Comparison of ENCODE assay signal across 38 mouse cellular contexts in genomic region chr4:123068646-123069045, GRCm38 (mm10). TPM values are rescaled to one million over a fixed set of nuclear protein-coding genes. Genes with fewer than 3 reads are reported as not detected.
"Had no signal": no experiment of that assay in that cellular context is flagged by ENCODE, and none has a peak within 500 bp of the region (broad histone marks: within the 10 kb centered on the region; RNA-seq: fewer than 3 reads in every experiment).

No protein-coding gene starts in this region.

- DNase-seq: left cerebral cortex, postnatal 4 days; liver; liver, embryonic 13.5 days; liver, postnatal 0 days; lung, adult 18-20 months; lung, adult 2 months; lung, embryonic 14.5 days; lung, postnatal 10 days; lung, postnatal 14 days; lung, postnatal 36 days; lung, postnatal 4 days; midbrain, embryonic 14.5 days had no signal

- H3K9me3 ChIP-seq: limb, embryonic 10.5 days; limb, embryonic 12.5 days; limb, embryonic 13.5 days; limb, embryonic 15.5 days; liver, embryonic 12.5 days; liver, embryonic 13.5 days; liver, embryonic 15.5 days; lung, embryonic 15.5 days; midbrain, embryonic 10.5 days; midbrain, embryonic 12.5 days; midbrain, embryonic 13.5 days; midbrain, embryonic 15.5 days had no signal

- H3K36me3 ChIP-seq: limb, embryonic 10.5 days; limb, embryonic 12.5 days; limb, embryonic 13.5 days; limb, embryonic 15.5 days; liver, embryonic 12.5 days; liver, embryonic 13.5 days; liver, embryonic 15.5 days; lung, embryonic 15.5 days; midbrain, embryonic 10.5 days; midbrain, embryonic 12.5 days; midbrain, embryonic 13.5 days; midbrain, embryonic 15.5 days had no signal

- H3K27me3 ChIP-seq: limb, embryonic 15.5 days; lung, embryonic 15.5 days; midbrain, embryonic 12.5 days; midbrain, embryonic 13.5 days; midbrain, embryonic 15.5 days had no signal

- H3K4me3 ChIP-seq: left cerebral cortex, adult 2 months; limb, embryonic 10.5 days; limb, embryonic 12.5 days; limb, embryonic 13.5 days; limb, embryonic 15.5 days; liver, embryonic 12.5 days; liver, embryonic 13.5 days; liver, embryonic 15.5 days; lung, embryonic 15.5 days; megakaryocyte, embryonic 14.5 days; midbrain, embryonic 10.5 days; midbrain, embryonic 12.5 days; midbrain, embryonic 13.5 days; midbrain, embryonic 15.5 days; myocyte had no signal

- H3K4me1 ChIP-seq: limb, embryonic 12.5 days; limb, embryonic 13.5 days; midbrain, embryonic 12.5 days had no signal

- H3K9ac ChIP-seq: limb, embryonic 12.5 days; limb, embryonic 13.5 days; limb, embryonic 15.5 days; liver, embryonic 12.5 days; liver, embryonic 13.5 days; liver, embryonic 14.5 days; liver, embryonic 15.5 days; liver, postnatal 0 days; lung, embryonic 14.5 days; lung, embryonic 15.5 days; midbrain, embryonic 12.5 days; midbrain, embryonic 13.5 days; midbrain, embryonic 15.5 days had no signal

- ATAC-seq: liver, embryonic 12.5 days; liver, postnatal 0 days; lung, postnatal 0 days; midbrain, embryonic 13.5 days; midbrain, embryonic 15.5 days; midbrain, embryonic 16.5 days had no signal

- H3K4me2 ChIP-seq: limb, embryonic 12.5 days; limb, embryonic 13.5 days; limb, embryonic 15.5 days; liver, embryonic 11.5 days; liver, embryonic 12.5 days; liver, embryonic 13.5 days; liver, embryonic 15.5 days; lung, embryonic 14.5 days; lung, embryonic 15.5 days; midbrain, embryonic 11.5 days; midbrain, embryonic 12.5 days; midbrain, embryonic 13.5 days; midbrain, embryonic 15.5 days had no signal

- H3K27ac ChIP-seq: left cerebral cortex, adult 2 months; limb, embryonic 10.5 days; limb, embryonic 12.5 days; limb, embryonic 13.5 days; limb, embryonic 15.5 days; liver, embryonic 12.5 days; liver, embryonic 13.5 days; liver, embryonic 14.5 days; liver, embryonic 15.5 days; lung, embryonic 15.5 days; macrophage; midbrain, embryonic 10.5 days; midbrain, embryonic 12.5 days; midbrain, embryonic 13.5 days; midbrain, embryonic 15.5 days had no signal

RNA-seq across cellular contexts. Expression of gene Bmp8b, which starts 36.3 kb away (rescaled TPM):
- total RNA-seq: liver, adult 2 months; megakaryocyte progenitor cell, adult 5-6 weeks; megakaryocyte, adult 5-6 weeks; monocyte, adult 5-6 weeks had no signal
- polyA plus RNA-seq: macrophage had no signal

RNA-seq across cellular contexts. Expression of gene Oxct2b, which starts 47.4 kb away (rescaled TPM):
- total RNA-seq: liver, adult 2 months; megakaryocyte progenitor cell, adult 5-6 weeks; megakaryocyte, adult 5-6 weeks; megakaryocyte-erythroid progenitor cell, adult 5-6 weeks; monocyte, adult 5-6 weeks had no signal
- polyA plus RNA-seq: limb, embryonic 10.5 days; limb, embryonic 12.5 days; liver, adult 2 months; liver, embryonic 11.5 days; liver, embryonic 12.5 days; liver, embryonic 13.5 days; liver, embryonic 14.5 days; liver, embryonic 15.5 days; liver, postnatal 0 days; lung, adult 2 months; lung, embryonic 14.5 days; lung, embryonic 15.5 days; lung, embryonic 16.5 days; lung, postnatal 0 days; macrophage; midbrain, embryonic 12.5 days; myocyte had no signal
